Comparison of ENCODE assay signal across 22 mouse cellular contexts in the genomic region with DNA sequence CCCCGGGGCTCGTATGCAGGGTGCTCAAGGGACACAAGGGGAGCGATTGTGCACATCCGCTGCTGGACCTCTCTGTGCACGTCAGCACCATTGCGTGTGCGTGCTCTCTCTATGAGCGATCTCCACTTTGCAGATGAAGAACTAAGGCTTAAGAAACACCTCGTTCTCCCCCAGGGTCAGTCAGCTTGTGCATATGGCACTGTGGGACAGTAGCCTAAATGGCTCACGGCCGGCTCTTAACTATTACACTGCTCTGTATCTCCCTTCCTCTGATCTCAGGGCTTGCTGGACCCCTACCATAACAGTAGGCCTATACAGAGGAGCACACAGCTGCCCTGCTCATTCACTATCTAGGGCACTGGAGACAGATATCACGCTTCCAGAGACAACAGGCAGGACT. TPM values are rescaled to one million over a fixed set of nuclear protein-coding genes. Genes with fewer than 3 reads are reported as not detected.
"Had no signal": no experiment of that assay in that cellular context is flagged by ENCODE, and none has a peak within 500 bp of the region (broad histone marks: within the 10 kb centered on the region; RNA-seq: fewer than 3 reads in every experiment).

No protein-coding gene starts in this region.

- DNase-seq: lung, adult 18-20 months; lung, embryonic 14.5 days; lung, postnatal 10 days; lung, postnatal 4 days; midbrain, embryonic 14.5 days; retina, postnatal 1 day; right cerebral cortex, adult 18-20 months; right cerebral cortex, postnatal 25 days; right cerebral cortex, postnatal 4 days; spleen, adult 18-20 months; thymus, adult 18-20 months; thymus, postnatal 14 days; thymus, postnatal 36 days had no signal

- H3K4me3 ChIP-seq: midbrain, embryonic 10.5 days; midbrain, embryonic 12.5 days; myocyte; neural tube, embryonic 13.5 days; neural tube, embryonic 15.5 days had no signal

- H3K36me3 ChIP-seq: midbrain, embryonic 10.5 days; midbrain, embryonic 12.5 days; neural tube, embryonic 13.5 days; neural tube, embryonic 15.5 days had no signal

- H3K27ac ChIP-seq: liver, embryonic 14.5 days; midbrain, embryonic 10.5 days; midbrain, embryonic 12.5 days; neural tube, embryonic 13.5 days; neural tube, embryonic 15.5 days had no signal

- H3K9me3 ChIP-seq: midbrain, embryonic 12.5 days; neural tube, embryonic 13.5 days; neural tube, embryonic 15.5 days had no signal

- H3K9ac ChIP-seq: liver, embryonic 14.5 days; lung, embryonic 14.5 days; midbrain, embryonic 12.5 days; neural tube, embryonic 13.5 days; neural tube, embryonic 15.5 days had no signal

- H3K27me3 ChIP-seq: midbrain, embryonic 12.5 days; neural tube, embryonic 13.5 days; neural tube, embryonic 15.5 days had no signal

- H3K4me1 ChIP-seq: midbrain, embryonic 12.5 days; neural tube, embryonic 13.5 days; neural tube, embryonic 15.5 days had no signal

- H3K4me2 ChIP-seq: lung, embryonic 14.5 days; midbrain, embryonic 12.5 days; neural tube, embryonic 13.5 days; neural tube, embryonic 15.5 days had no signal

- ATAC-seq: midbrain, embryonic 16.5 days had no signal

RNA-seq across cellular contexts. Expression of a gene that starts 45.2 kb away (rescaled TPM):
- polyA plus RNA-seq: midbrain, embryonic 14.5 days; midbrain, embryonic 16.5 days; myocyte; neural tube, embryonic 13.5 days; small intestine, adult 2 months had no signal

RNA-seq across cellular contexts. Expression of a gene that starts 52.5 kb away (rescaled TPM):
- total RNA-seq: megakaryocyte-erythroid progenitor cell, adult 5-6 weeks had no signal
- polyA plus RNA-seq: midbrain, embryonic 10.5 days; midbrain, embryonic 14.5 days; myocyte had no signal
